Mouse (Mus musculus) heart, postnatal 0 days (tissue): ENCODE data around the gene Map9.

Experiments used
- CTCF ChIP-seq: IDR thresholded peaks from 2 replicates; pipeline ENCODE4 v1.5.1; 2016; ENCODE audit warnings: antibody characterized with exemption, control low read depth, low read depth
- EP300 ChIP-seq: IDR thresholded peaks from 2 replicates; pipeline ENCODE4 v1.6.1; 2016; ENCODE audit warnings: antibody characterized with exemption, low read depth

DNA sequence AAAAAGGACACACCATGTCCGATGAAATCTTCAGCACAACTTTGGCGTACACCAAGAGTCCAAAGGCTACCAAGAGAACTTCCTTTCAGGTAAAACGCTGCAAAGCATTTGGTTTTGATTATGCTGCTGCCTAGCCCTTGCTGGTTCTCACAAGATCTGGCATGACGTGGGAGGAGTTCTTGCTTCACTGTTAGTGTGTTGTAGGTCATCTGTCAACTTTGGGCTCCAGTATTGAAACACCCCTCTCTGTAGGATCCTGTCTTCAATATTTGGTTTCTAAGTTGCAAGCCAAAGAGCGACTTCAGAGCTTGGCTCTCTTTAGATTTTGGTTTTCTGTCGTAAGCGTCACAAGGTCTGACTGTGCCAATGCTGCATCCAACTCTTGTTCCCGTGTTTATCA lies 1.2 kb downstream of the Map9 start:
- TF ChIP-seq CTCF = no peak
- TF ChIP-seq EP300 = no peak
